Mouse (Mus musculus): ENCODE results near the gene Gm28036.

DNA sequence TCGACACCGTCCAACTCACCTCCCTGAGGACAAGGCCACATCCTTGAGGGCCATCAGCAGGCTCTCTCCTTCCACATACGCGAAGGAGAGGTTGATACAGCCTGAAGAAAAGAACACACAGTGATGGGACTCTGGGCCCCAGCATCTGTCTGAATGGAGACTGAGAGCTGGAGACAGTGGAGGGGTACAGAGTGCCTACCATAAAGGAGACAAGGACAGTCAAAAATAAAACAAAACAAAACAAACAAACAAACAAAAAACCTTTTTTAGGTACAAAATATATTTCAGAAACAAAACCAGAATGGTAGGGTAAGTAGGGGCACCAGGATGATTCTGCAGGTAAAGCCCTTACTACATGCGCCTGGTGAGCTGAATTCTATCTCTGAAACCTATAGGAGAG is at the start of gene Gm28036:
- TF ChIP-seq POLR2A (IDR thresholded peaks at IDR 0.05; ENCODE audit: extremely low read depth, insufficient read depth, low read length) (no peak), CTCF (IDR thresholded peaks at IDR 0.05; ENCODE audit: extremely low read depth, insufficient read depth, low read length) (no peak)

Data from cortical plate, adult 2 months (tissue).